Mouse (Mus musculus) lung, postnatal 0 days (tissue): Measurements from ENCODE around the gene Rab20.

Experiments used
- CTCF ChIP-seq: IDR thresholded peaks from 2 replicates; pipeline ENCODE4 v1.5.1; 2016; ENCODE audit warnings: antibody characterized with exemption, mild to moderate bottlenecking
- EP300 ChIP-seq: IDR thresholded peaks from 2 replicates; pipeline ENCODE4 v1.6.1; 2016; ENCODE audit warnings: antibody characterized with exemption, mild to moderate bottlenecking, control low read depth

DNA sequence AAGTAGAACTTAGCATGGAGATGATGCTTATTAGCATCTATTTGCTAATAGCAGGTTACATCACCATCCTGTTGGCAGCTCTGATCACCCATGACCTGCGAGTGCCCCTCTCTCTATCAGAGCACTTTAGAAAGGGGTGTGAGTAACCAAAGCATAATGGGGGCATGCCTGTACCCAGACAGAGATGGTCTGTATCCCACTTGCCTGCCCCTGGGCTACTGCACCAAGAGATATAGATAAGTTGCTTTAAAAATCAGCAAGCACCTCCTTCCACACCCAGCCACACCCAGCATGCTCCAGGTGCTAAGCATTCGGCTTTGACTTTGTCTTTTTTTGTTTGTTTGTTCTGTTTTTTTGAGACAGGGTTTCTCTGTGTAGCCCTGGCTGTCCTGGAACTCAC is 2.6 kb downstream of the Rab20 start:
- TF ChIP-seq CTCF (no peak), EP300 (no peak)
